Mouse (Mus musculus) heart, postnatal 25 days (tissue): ENCODE data around the gene Mpped1. TPM values are rescaled to one million over a fixed set of nuclear protein-coding genes. Genes with fewer than 3 reads are reported as not detected.
A peak's percentile ranks its signal among the peaks of the same experiment; 100 is the strongest.

ENCODE experiments used
- DNase-seq: peaks from one replicate; pipeline ENCODE4 v3.0.0; 2022; ENCODE audit warnings: low spot score
- intact Hi-C: fragments of 180-260 bp; cut with DNase I; formaldehyde crosslinking; loops from one replicate; pipeline ENCODE4 v1.15.1; 2025
- total RNA-seq, 2 experiments: library from RNA; stranded (reverse); gene quantifications; 2 replicates each; pipeline ENCODE4 v1.2.3; 2021

Gene Mpped1
- total RNA-seq, 2 experiments from 2014 or later, result not detected

DNA sequence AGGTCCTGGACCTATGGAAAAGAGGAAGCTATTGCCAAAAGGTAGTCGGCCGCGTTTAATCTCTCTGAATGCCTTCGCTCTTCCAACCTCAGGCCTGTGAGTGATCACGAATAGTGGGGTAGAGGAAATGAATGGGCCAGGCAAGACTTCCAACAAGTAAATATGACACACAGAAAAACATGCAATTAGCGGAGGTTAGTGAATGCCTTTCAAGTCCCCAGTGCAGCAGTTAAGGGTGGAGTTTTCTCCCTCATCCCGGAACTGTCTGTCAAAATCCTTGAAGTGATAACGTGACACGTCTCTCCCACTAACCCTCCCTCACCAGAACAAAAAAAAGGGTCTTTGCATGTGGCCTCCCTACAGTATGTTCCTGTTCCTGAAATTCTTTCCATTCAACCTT, 3.0 kb downstream of the Mpped1 start:
- intact Hi-C loops, result no loop called here
- DNase-seq, result no peak

DNA sequence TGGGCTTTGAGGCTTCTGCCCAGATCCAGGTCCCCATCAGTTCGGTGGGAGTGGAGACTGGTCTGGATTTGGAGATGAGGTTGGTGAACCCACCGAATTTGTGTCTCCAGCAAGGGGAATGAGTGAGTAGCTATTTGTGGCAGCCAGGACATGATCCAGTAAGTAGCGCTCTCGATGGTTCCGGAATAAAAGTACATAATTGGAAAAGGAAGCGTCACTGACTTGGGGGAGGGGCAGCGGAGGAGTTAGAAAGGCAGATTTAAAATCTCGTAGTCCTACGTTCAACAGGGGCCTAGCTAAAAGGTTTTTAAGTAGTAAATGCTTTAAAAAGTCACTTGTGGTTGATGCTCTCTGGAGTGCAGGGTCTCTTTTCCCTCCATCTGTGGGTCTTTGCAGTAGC, 5.5 kb downstream of the Mpped1 start:
- intact Hi-C loops, result no loop called here

DNA sequence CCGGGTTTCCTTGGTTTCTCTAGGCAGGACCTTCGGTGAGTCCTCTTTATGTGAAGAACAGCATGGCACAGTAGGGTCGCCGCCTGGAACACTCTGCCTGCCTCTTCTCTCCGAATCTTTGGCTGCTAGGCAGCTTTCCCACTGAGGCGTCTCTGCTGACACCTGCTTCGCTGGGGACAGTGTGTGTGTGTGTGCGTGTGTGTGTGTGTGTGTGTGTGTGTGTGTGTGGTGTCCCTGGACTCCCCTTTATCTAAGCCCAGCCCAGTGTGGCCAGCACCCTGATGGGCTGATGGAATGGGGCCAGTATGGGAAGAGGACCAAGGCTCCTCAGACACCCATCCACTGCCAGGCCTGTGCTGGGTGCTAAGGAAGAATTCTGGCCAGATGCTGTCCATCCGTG, 9.8 kb downstream of the Mpped1 start:
- intact Hi-C loops, result no loop called here

More for the DNA sequence above, 5.5 kb downstream of the Mpped1 start:
- no peak for DNase-seq

DNA sequence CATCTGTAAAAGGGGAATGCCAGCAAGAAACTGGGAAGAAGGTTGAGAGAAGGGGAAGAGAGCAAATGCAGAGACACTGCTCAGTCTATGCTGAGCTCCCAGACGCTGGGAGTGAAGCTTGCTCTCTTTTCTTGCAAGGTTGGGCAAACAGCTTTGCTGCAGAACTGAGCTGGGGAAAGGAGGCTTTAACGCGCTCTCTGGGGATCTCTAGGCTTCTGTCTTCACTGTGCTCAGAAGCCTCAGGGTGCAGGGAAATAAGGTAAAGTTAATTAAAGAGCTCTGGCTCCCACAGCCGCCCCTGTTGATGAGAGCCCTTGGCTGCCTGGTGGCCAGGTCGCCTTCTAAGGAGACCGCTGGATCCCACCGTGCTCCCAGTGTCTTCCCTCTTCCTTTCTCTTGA, 17.7 kb downstream of the Mpped1 start:
- intact Hi-C loops, result no loop called here
- no peak for DNase-seq

More for the DNA sequence above, 9.8 kb downstream of the Mpped1 start:
- no peak for DNase-seq

DNA sequence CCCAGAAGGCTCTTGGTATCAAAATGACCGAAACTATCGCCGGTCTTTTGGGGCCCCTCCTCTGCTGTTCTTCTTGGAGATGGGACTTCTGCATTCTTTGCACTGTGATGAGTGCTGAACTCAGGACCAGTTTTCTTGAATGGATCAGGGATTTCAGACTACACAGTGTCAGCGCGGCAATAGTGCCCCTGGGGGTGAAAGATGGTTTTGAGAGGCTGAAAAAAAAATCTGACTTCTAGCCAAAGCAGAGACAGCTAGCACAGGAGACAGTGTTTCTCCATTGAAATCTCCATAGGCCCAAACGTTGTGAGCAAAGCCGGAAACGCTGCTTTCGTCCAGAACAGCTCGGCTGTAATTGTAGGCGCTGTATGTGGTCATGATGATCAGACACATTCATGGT, 19.7 kb downstream of the Mpped1 start:
- no peak for DNase-seq
- intact Hi-C loops, result no loop called here

DNA sequence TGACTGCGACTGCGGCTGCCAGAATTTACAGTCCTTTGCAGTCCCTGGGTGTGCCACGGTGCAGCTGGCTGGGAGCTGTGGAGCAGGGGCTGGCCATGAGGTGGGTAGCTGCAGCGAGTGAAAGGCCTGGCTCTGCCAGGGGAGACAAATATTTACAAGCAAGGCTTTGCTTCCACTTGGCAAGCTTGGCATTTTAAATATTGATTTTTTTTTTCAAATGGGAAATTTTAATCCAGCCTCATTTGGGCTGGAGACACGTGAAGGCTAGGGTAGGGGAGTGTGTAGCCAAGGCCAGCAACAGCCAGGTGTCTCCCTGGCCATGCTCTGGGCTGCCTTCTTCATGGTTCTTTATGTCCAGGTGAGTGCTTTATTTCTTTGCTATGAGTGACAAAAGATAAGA, 21.7 kb downstream of the Mpped1 start:
- intact Hi-C loops, result no loop called here
- DNase-seq, result no peak

DNA sequence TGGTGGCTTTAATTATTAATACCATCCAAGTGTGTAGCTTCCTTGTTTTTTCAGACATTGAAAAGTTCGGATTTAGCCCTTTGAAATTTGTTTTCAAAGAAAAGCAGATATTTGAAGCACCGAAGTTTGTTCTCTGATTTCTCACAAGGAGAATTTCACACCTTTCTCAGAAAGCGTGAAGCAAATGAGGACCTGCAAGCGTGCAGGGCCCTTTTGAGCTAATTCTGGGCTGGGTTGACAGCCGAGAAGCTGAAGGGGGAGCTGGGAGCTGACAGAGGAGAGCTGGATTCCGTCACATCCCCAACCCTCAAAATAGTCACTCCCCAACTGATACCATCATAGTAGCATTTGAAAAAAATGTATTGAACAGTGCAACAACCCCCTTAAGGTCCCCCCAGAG, 34.8 kb downstream of the Mpped1 start:
- DNase-seq, result no peak
- intact Hi-C loops, result no loop called here

DNA sequence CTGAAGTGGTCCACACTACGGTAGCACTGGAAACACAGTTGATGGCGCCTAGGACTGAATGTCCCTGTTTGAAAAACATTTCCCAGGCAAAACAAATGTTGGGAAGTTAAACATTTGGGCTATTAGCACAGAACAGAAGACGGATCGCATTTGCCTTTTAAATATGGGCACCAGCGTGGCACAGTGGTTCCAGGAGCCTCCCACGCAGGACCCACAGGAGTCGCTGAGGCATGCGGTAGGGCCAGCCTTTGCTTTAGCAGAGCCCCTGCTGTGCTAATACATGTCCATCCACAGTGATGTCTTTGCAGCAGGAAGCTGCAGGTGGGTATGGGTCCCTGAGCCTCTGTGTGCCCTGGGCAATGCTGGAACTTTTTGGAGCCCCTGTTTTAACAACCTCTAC, 48.7 kb downstream of the Mpped1 start:
- no peak for DNase-seq
- intact Hi-C loops, result no loop called here

DNA sequence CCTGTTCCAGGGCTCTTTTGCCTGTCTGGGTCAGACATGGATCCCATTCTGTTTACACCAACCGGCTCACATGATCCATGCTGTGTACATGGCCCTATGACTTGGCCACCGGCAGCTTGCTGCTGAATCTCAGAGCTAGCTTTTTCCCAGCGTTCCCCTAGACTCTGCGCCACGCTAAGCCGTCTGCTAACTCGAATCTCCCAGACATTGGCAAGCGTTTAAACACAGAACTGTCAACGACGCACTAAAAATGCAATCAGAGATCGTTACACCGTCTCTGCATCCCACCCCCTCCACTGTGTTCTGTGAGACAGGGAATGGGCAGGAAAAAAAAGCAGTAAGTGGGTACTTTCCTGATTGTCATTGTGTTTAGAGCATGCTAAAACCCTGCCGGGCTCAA, 50.0 kb downstream of the Mpped1 start:
- intact Hi-C loops, result no loop called here
- DNase-seq, result no peak

DNA sequence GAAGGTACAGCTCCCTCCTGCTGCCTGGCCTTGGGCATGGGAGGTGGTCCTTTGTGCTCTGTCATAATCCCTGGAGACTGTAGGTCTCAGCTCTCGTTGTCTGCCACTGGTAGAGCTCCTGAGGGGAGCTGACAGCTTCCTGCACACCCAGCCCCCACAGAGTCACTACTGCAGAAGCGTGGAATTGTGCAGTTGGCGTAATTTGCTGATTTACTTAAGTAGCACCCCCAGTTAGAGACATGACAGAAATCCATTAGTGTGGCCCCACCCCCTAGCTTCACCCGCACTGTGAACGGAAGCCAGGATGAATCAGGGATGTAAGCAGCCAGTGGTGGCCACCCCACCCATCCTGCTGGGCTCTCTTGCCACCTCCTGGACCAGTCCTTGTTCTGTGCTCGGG, 53.0 kb downstream of the Mpped1 start:
- no peak for DNase-seq
- intact Hi-C loops, result no loop called here

DNA sequence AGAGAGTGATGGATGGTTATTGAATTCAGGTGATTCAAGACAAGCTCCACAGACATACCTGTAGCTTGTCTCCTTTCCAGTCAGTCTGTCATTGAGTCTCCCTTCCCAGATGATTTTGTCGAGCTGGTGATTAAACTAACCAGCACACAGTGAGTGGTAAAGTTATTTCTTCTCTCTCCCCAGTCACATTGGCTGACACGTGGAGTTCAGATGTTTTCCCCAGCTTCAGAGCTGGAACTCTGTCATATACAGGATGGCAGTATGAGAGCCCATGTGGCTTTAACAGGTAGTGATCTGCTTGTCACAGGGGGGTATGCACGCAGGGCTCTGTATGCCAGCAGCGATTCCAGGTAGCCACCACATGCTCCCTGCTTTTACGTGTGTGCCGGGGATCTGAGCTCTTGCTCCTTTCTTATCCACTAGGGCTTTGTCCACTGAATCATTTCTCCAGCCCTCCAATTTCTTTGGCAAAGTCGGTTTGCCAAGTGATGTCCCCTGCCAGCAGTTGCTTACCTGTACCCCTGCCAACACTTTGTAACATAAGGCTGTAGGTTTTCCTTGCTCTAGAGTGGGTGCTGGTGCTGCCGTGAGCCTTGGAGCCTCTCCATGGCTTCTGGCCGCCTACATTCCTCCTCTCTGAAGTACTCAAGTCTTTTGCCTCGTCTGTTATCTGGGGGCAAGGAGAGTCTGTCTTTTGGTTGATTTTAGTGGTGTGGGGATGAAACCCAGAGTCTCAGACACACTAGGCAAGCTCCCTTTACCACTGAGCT, 61.9 kb downstream of the Mpped1 start:
- no peak for DNase-seq
- intact Hi-C loops, result no loop called here

DNA sequence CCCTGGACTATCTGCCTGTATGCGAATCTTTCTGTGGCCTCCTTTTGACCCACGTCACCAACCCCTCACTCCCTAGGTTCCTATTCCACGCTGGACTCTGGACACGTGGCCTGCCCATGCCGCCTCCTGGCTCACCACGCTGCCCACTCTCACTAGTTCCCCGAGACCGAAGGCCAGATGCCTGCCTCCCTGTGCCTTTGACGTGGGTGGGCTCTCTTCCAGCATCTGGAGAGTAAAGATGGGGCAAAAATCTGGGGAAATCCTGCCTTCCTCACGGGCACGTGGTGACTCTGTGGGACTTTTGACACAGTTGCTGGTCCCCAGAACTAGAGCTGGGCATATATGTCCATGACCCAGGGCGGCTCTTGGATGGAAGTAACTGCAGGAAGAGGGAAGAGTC, 63.2 kb downstream of the Mpped1 start:
- DNase-seq, result no peak
- intact Hi-C loops, result no loop called here

DNA sequence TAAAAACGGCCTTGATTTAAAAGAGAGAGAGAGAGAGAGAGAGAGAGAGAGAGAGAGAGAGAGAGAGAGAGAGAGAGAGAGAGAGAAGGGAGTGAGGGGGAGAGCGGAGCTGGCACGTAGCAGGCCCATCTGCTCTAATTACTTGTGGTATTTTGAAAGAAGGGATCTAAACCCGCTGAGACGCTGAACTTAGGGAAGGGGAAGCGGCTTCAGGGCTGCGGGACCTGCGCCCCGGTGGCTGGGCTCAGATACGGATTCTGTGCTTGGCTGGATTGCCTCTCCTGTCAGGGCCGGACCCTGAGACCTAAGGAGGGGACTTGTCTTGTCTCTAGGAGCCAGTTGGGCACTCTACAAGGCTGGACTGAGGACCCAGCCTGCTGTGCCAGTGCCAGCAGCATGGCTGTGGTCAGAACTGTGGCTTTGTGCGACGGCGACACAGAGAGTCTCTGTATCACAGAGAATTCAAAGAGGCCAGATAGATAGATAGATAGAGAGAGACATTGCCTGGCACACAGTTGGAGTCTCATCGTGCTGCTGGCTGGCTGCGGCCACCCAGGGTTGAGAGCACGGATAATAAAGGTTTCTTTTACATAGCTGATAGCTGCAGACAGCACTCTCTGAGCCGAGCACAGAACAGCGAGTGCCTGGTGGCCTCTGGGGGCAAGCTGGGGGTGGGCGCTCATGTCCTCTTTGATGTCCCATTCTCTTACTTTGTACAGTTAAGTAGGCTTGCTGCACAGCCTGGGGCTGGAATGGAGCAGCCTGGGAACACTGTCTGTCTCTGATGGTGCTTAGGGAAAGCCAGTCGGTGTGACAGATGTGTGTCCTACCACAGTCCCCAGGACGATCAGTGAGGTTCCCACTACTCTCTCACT, 63.9 kb downstream of the Mpped1 start:
- intact Hi-C loops, result no loop called here
- no peak for DNase-seq

DNA sequence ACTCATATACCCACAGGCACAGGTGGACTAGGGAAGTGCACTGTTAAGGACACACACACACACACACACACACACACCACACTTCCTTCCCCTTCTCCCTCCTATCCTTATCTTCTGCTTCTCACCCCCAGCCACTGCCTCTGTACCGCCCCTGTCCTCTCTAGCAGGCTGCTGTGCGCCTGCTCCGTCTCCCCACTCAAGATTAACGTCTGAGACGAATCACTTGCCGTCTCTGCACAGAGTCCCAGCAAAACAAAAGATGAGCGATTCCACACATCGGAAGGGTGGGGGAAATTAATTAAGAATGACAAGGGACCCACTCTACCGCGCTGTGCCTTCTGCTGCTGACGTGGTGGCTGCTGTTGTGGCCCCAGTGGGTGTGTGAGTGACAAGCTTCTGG, 66.5 kb downstream of the Mpped1 start:
- no peak for DNase-seq
- intact Hi-C loops, result no loop called here

DNA sequence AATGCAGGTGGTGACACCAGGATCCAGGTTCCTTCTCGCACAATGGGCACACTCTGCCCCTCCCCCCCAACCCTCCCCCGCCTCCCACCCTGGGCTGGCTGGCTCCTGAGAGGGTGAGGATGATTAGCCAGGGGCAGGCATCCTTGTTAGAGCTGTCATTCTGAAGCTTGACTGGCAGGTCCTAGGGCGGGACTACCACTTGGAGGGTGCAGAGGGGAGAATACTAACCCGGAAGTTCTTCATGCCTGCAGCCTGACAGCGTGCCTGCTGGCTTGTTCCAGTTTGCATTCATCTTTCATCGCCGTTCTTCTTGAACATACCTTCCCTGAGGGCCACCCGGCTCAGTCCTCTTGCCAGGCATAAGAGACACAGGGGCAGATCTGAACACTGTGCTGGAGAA, 67.3 kb downstream of the Mpped1 start:
- DNase-seq, result no peak
- intact Hi-C loops, result no loop called here

DNA sequence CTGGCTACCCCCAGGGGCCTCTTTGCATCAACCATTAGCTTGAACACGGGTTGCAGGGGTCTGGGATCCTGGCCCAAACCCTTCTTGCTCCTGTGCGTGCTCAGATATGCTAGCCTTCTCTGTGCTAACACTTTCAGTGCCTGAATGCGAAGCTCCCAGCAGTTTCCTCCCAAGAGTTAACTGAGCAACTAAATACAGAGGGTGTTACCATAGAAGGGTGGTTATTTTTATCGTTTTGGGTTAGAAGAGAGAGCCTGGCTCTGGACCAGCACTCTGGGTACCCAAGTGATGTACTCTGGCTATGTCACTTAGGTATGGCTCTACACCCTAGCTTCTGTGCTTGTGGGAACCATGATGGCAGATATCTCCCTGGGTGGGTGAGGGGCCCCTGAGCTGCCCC, 68.2 kb downstream of the Mpped1 start:
- DNase-seq, result no peak
- intact Hi-C loops, result no loop called here

DNA sequence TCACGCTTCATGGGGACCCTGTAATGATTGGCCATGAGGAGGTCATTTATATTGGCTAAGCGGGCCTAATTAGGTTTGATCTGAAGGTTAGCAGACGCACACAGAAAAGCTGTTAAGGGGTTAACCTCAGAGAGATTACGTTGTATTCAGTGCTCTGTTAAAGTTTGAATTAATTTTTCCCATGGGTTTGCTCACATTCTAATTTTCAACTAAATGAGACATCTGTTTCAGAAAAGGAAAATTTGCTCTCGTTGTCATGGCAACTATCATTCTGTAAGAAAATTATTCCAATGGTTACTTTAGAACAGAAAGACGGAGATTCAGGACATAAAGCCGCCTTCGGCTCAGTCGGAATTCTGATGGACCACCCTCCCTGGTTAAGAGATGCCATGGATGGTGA, 68.9 kb downstream of the Mpped1 start:
- no peak for DNase-seq
- intact Hi-C loops, result no loop called here

DNA sequence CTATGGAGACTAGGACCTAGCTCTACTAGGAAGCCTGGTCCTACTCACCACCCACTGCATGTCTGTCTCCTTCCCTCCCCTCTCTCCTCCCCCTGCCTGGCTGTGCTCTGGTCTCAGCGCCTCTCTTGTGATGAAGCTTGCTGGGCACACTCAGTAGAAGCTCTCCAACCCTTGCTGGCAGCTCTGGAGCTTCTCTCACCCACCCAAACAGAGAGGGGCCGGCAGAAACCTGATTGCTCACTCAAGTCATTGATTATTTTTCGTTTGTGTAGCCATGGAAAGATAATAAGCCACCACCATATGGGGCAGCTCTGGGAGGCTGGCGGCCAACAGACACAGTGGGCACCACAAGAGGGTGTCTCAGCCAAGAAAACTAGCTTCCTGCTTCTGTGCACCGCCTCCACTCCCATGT, 74.1 kb downstream of the Mpped1 start:
- DNase-seq, result no peak
- intact Hi-C loops, result loop anchor here (10.0 kb wide), 1 partner anchor 761 kb away; no protein-coding TSS in a partner anchor

DNA sequence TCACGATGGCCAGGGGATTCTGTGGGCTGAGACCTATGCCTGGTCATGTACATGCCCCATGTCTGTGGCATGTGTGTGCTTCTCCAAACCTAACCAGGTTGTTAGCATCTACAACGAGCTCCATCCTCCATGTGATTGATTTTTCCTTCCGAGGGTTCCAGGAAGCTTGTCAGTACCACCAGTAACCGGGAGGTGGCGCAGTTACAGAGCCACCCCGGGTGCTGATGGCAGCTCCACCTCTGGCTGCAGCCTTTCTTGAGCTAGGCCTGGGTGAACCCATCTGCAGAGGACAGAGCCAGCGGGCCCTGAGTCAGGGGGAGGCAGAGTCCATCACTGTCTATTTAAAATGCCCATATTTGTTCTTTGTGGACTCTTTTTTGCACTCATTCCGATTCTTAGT, 77.9 kb downstream of the Mpped1 start:
- intact Hi-C loops, result loop anchor here (1.0 to 10.0 kb wide), 3 partner anchors 197 to 774 kb away; no protein-coding TSS in a partner anchor
- peak; percentile 12 for DNase-seq

DNA sequence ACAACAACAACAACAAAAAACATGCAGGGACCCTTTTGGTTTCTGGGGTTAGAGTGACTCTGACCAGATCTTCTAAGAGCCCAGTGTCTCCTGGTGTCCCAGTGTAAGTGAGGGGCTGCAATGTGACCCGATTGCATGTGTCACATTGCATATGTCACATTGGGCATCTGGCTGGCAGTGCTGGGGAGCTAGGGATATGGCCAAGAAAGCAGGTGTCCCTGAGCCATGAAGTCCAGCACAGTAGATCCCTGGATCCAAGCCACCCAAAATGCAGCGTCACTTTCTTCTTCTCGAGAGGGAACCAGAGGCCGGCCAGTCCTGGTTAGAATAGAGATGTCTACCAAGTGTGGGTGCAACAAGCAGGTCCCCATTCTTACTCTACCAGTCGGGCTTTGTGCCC, 86.4 kb downstream of the Mpped1 start:
- no peak for DNase-seq
- intact Hi-C loops, result no loop called here

DNA sequence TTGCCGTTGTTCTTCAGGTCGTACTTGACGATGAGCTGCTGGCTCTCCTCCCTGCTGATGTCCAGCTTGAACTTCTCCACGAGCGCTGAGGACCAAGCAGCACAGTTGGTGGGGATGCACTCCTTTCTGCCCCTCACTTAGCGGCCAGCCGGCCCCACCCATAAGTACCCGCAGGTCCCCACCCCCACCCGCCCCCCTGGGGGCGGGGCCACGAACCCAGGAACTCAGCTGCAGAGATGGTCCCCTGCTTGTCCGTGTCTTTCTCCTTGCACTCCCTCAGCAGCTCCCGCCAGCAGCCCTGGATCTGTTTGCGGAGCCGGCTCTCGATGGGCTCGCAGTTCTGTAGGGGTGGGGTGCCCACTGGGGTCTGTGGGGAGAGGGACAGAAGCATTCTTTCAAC, 91.7 kb downstream of the Mpped1 start:
- no peak for DNase-seq
- intact Hi-C loops, result no loop called here
